Mouse (Mus musculus) forebrain, embryonic 13.5 days (tissue): ENCODE data around the gene Ptpro. TPM values are rescaled to one million over a fixed set of nuclear protein-coding genes. Genes with fewer than 3 reads are reported as not detected.

Experiments
- ATAC-seq: fragments of 200-750 bp; cut with Nextera tagmentation; 2 replicates; pipeline ENCODE4 v1.8.0; 2017
- H3K27ac ChIP-seq: fragments of 300-500 bp; sonication (generic); 2 replicates; pipeline ENCODE4 v1.5.1; 2015; ENCODE audit warnings: inconsistent platforms, mild to moderate bottlenecking, moderate library complexity
- H3K27me3 ChIP-seq: fragments of 300-500 bp; sonication (generic); 2 replicates; pipeline ENCODE4 v1.6.1; 2015; ENCODE audit warnings: mild to moderate bottlenecking, inconsistent platforms
- H3K36me3 ChIP-seq: fragments of 300-500 bp; sonication (generic); 2 replicates; pipeline ENCODE4 v1.6.1; 2015; ENCODE audit warnings: mild to moderate bottlenecking, inconsistent platforms; ENCODE audit not compliant: poor library complexity, severe bottlenecking
- H3K4me1 ChIP-seq: fragments of 300-500 bp; sonication (generic); 2 replicates; pipeline ENCODE4 v1.6.1; 2015; ENCODE audit warnings: inconsistent platforms
- H3K4me2 ChIP-seq: fragments of 300-500 bp; sonication (generic); 2 replicates; pipeline ENCODE4 v1.6.1; 2015; ENCODE audit warnings: inconsistent platforms, mild to moderate bottlenecking, moderate library complexity
- H3K4me3 ChIP-seq: fragments of 300-500 bp; sonication (generic); 2 replicates; pipeline ENCODE4 v1.5.1; 2015; ENCODE audit warnings: mild to moderate bottlenecking, inconsistent platforms
- H3K9ac ChIP-seq: fragments of 300-500 bp; sonication (generic); 2 replicates; pipeline ENCODE4 v1.6.1; 2015; ENCODE audit warnings: mild to moderate bottlenecking, inconsistent platforms
- H3K9me3 ChIP-seq: fragments of 300-500 bp; sonication (generic); replicated peaks from 2 replicates; pipeline ENCODE4 v1.6.1; 2016; ENCODE audit warnings: inconsistent platforms
- WGBS: fragments of 180-500 bp; shearing (Covaris S2); methylation state at CpG from one replicate; pipeline ENCODE4 v1.1.7; 2015; 5-methylcytosine and 5-hydroxymethylcytosine counted together
- polyA plus RNA-seq: library from polyadenylated mRNA; unstranded; fragments of >200 nt; fragmentation: Nextera tagmentation; extraction: Ambion mirVana; gene quantifications from 2 replicates; pipeline ENCODE4 v1.2.1, GENCODE M21; 2015

Gene Ptpro
- polyA plus RNA-seq, 1 experiment from 2014 or later: 29.5 TPM

DNA sequence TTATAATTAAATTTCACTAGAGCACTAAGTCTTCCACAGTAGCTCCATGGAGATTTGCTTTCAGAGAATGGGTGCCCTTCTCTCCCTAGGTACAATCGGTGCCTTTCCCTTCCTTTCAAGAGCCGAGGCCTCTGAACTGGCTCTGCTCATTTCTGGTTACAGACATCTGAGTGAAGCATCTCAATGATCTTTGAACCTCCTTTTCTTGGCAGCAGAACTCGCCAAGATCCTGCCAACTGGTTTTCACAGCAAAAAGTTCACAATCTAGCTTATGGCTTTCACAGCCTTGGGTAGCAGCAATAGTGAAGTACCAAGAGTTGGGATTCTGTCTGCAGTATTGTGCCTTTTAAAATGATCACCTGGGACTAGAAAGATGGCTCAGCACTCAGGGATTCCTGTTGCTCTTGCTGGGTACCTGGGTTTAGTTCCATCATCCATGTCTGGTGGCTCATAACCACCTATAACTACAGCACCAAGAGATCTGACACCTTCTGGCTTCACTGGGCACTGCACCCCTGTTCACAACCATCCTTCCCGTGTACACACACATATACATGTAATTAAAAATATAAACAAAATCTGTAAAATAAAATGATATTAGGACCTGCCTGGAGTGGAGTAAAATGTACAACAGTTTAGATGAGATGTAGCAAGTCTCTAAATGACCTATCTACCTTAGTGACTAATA is 144.1 kb downstream of the Ptpro start:
- Histone ChIP-seq H3K4me3 (no peak overlapping the region), H3K9ac (no peak overlapping the region), H3K36me3 (peaks cover 13% of the 10 kb centered on the region), H3K27ac (no peak overlapping the region), H3K27me3 (no peaks in the 10 kb centered on the region), H3K4me2 (no peak overlapping the region), H3K9me3 (no peaks in the 10 kb centered on the region), H3K4me1 (no peaks in the 10 kb centered on the region)
- WGBS: 82% methylated on average over 4 of the region's 4 CpGs
- peak; percentile 23; the same call in 1 of the 2 replicates for ATAC-seq

DNA sequence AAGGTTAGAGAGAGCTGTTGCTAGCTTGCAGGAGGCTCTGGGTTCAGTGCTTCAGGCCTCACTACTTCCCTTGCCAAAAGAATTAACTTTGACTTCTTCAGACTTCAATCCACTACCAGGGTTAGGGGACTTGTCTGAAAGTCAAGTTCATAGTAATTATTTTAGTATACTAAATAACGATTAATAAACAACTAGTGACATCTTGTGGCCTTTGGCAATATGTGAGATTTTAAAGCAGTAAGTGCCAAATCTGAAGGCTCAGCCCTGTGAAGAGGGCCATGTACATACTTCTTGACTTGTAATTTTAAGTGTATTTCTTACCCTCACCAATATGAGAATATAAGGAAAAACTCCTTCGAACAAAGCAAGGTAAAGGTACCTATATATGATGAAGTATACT is 145.2 kb downstream of the Ptpro start:
- H3K4me3 ChIP-seq: no peak overlapping the region
- peaks cover 7% of the 10 kb centered on the region; the same call in 1 of the 2 replicates for H3K36me3 ChIP-seq
- no peaks in the 10 kb centered on the region for H3K9me3 ChIP-seq
- no peaks in the 10 kb centered on the region for H3K4me1 ChIP-seq
- H3K9ac ChIP-seq: no peak overlapping the region
- 83% methylated on average over 2 of the region's 2 CpGs for WGBS
- ATAC-seq: no peak
- no peak overlapping the region for H3K4me2 ChIP-seq
- H3K27ac ChIP-seq: no peak overlapping the region
- H3K27me3 ChIP-seq: no peaks in the 10 kb centered on the region

DNA sequence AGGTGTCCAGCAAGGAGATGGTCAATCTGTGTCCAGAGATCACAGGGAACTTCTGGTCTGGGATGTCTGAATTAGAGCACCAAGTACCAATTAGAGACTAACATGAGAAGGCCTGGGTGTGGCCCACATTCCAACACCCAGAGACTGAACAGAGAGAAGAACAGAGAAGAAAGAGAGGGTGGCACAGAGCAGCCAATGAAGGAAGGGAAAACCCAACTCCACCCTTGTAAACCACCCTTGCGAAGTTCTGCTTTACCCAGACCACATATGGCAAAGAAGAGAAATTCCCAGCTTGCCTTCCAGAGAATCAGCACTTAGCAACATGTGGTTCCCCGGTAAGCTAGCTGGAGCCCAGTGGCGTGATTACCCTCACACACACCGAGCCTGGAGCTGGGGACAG is 152.1 kb downstream of the Ptpro start:
- Histone ChIP-seq H3K4me1 (no peaks in the 10 kb centered on the region), H3K36me3 (peaks cover 22% of the 10 kb centered on the region), H3K4me2 (no peak overlapping the region), H3K4me3 (no peak overlapping the region), H3K9me3 (no peaks in the 10 kb centered on the region), H3K27ac (no peak overlapping the region), H3K9ac (no peak overlapping the region), H3K27me3 (no peaks in the 10 kb centered on the region)
- no peak for ATAC-seq
- WGBS: 86% methylated on average over 4 of the region's 4 CpGs

DNA sequence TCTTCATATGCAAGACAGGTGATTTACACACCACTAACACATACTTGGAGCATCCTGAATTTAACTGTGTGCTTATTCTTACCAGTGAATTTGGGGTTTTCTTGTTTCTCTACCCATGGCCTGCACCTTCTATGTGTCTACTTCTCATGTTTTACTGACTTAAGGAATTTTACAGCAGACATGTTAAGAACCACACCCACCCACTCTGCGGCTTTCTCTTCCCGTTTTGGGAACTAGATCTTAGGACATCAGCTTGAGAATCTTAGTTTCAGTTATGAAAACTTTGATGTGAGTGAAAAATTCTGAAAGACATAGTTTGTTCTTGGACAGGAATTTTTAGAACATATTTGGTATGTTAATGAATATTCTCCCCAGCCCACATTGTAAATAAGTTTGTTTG is 153.6 kb downstream of the Ptpro start:
- Histone ChIP-seq H3K27me3 (no peaks in the 10 kb centered on the region), H3K9me3 (no peaks in the 10 kb centered on the region), H3K27ac (no peak overlapping the region), H3K36me3 (peaks cover 20% of the 10 kb centered on the region), H3K4me3 (no peak overlapping the region), H3K9ac (no peak overlapping the region), H3K4me2 (no peak overlapping the region), H3K4me1 (no peaks in the 10 kb centered on the region)
- ATAC-seq: no peak
- 85% methylated on average over 2 of the region's 2 CpGs for WGBS

DNA sequence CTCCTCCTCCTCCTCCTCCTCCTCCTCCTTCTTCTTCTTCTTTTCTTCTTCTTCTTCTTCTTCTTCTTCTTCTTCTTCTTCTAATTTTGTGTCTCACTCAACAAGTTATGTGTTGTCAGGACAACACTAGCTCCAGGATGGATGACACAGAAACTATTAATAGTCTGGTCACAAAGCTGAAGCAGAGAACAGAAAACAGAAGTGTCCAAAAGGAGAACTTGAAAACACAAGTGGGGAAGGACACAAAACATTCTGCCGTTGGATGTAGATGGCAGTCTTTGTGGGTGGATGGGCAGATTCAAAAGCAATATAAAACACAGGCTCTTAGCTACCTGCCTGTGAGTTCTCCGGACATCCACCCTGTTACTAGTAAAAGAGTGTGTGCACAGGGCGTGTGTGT is 158.4 kb downstream of the Ptpro start:
- no peak for ATAC-seq
- Histone ChIP-seq H3K36me3 (peaks cover 11% of the 10 kb centered on the region), H3K9ac (no peak overlapping the region), H3K27me3 (no peaks in the 10 kb centered on the region), H3K4me3 (no peak overlapping the region), H3K4me1 (peaks cover 9% of the 10 kb centered on the region; the same call in 1 of the 2 replicates), H3K27ac (no peak overlapping the region), H3K9me3 (no peaks in the 10 kb centered on the region), H3K4me2 (no peak overlapping the region)
- 41% methylated on average over 3 of the region's 3 CpGs for WGBS

DNA sequence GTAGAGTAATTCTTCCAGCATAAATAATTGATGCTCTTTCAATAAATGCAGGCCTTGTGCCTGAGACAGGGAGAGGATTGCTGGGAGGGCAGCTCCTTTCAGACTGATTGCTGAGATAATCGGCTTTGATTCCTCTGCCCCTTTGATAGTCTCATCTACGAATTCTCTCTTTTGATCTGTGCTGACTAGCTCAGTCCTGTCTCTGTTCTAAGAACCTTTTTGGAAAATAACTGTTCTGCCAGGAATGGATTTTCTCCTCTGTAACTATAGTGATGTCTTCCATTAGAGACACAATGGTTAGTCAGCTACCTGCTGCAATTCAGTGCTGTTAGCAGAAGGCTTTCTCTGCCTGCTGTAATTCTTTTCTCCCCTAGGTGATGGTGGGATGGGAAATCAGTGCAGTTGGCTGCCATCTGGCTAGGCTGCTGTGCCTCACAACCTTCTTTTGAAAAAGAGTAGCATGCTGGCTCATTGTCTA is 159.8 kb downstream of the Ptpro start:
- ATAC-seq: peak; percentile 80
- H3K36me3 ChIP-seq: peaks cover 11% of the 10 kb centered on the region
- peaks cover 9% of the 10 kb centered on the region; the same call in 1 of the 2 replicates for H3K4me1 ChIP-seq
- no peak overlapping the region for H3K4me3 ChIP-seq
- H3K9ac ChIP-seq: no peak overlapping the region
- no peaks in the 10 kb centered on the region for H3K9me3 ChIP-seq
- H3K27me3 ChIP-seq: no peaks in the 10 kb centered on the region
- H3K4me2 ChIP-seq: no peak overlapping the region
- 4% methylated on average over 2 of the region's 2 CpGs for WGBS
- peak overlapping the region; percentile 80 for H3K27ac ChIP-seq

DNA sequence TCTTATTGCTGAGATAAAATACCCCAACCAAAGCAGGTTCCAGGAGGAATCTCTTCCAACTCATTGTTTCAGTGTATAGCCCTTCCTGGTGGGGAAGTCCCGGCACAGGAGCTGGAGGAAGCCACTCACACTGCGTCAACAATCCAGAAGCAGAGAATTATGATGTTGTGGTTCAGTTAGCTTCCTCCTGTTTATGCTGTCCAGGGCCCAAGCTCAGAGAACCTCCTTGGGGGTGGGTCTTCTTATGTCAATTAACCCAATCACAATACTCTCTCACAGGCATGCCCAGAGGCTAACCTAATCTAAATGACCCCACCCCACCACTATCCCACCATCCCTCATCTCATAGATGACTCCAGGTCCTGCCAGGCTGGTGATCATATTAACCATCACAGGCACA is 160.9 kb downstream of the Ptpro start:
- Histone ChIP-seq H3K4me2 (no peak overlapping the region), H3K4me3 (no peak overlapping the region), H3K4me1 (peaks cover 9% of the 10 kb centered on the region; the same call in 1 of the 2 replicates), H3K27me3 (no peaks in the 10 kb centered on the region), H3K27ac (no peak overlapping the region), H3K9ac (no peak overlapping the region), H3K36me3 (peaks cover 4% of the 10 kb centered on the region; the same call in 1 of the 2 replicates), H3K9me3 (no peaks in the 10 kb centered on the region)
- no peak for ATAC-seq
- WGBS: 68% methylated on average over 2 of the region's 2 CpGs

DNA sequence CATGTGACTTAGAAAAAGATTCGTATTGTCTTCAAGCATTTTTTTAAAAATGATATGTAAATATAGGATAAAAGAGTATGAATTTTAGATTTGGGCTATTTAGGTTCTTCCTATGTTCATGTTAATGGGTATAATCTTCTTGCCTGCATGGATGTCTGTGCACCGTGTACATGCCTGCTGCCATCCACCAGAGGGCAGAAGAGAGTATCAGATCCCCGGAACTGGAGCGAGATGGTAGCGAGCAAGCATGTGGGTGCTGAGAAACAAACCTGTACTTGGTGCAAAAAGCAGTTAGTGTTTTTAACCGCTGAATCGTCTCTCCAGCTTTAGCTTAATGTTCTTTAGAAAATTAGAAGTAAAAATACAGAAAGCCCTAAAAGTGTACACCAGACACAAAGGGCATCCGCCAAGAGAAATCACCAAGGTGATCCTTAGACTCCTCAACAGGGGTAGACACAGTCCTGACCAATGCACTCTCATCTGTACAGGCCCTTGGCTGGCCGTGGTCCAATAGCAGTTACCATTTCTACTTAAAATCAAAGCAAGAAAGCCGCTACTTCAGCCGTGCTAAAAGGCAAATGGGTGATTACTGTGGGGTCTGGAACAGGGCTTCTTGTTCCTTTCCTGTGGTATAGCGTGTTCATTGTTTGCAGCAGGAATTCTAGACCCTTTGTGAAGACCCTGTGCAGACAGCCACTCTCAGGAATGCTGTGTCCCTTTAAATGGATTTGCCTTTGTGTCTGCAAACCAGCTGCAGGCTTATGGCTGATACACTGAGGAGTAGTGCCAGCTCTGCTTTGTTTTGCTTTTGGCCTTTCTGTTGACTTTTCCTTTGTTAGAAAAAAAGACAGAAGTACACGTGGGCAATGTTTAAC is 162.6 kb downstream of the Ptpro start:
- no peaks in the 10 kb centered on the region for H3K9me3 ChIP-seq
- no peak overlapping the region for H3K4me2 ChIP-seq
- peak; percentile 79 for ATAC-seq
- H3K4me3 ChIP-seq: no peak overlapping the region
- no peak overlapping the region for H3K9ac ChIP-seq
- H3K4me1 ChIP-seq: peaks cover 9% of the 10 kb centered on the region; the same call in 1 of the 2 replicates
- no peaks in the 10 kb centered on the region for H3K36me3 ChIP-seq
- no peak overlapping the region for H3K27ac ChIP-seq
- H3K27me3 ChIP-seq: no peaks in the 10 kb centered on the region
- 43% methylated on average over 13 of the region's 13 CpGs for WGBS

DNA sequence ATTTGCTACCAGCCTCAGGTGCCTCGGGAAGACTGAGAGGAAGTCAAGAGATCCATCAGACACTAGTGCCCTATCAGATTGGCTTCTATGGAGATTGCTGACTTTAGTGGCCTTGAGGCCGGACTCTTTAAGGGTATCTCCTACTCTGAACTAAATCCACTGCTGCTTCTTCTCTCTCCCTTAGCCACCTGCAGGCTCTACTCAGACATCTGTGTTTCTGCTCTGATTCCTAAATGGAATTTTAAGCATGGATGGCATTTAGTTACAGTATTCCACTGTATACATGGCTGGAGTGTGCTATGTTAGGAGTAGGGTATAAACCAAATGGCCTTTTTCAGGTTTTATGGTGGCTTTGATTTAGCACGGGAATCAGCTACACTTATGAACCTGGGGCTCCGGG is 170.7 kb downstream of the Ptpro start:
- WGBS: 92% methylated on average over 4 of the region's 4 CpGs
- H3K4me2 ChIP-seq: no peak overlapping the region
- no peaks in the 10 kb centered on the region for H3K9me3 ChIP-seq
- H3K4me1 ChIP-seq: no peaks in the 10 kb centered on the region
- no peak overlapping the region for H3K9ac ChIP-seq
- H3K4me3 ChIP-seq: no peak overlapping the region
- H3K27ac ChIP-seq: no peak overlapping the region
- H3K27me3 ChIP-seq: no peaks in the 10 kb centered on the region
- ATAC-seq: no peak
- peaks cover 13% of the 10 kb centered on the region; the same call in 1 of the 2 replicates for H3K36me3 ChIP-seq

DNA sequence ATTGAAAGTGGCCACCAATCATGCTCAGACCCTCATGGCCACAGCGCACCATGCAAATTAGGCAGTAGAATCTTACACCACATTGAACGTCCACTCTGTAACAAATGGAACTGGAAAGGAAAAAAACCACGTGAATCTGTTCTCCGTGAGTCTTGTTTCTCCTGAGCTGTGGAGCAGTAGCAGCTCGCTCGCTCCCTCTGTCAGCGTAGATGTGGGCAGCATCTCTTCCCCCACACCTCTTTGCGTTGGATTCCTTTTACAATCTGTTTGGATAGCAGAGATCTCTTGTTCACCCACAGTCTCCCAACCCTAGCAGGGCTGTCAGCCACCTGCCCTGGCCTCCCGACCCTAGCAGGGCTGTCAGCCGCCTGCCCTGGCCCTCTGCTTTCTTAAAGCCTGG is 171.7 kb downstream of the Ptpro start:
- H3K9ac ChIP-seq: no peak overlapping the region
- H3K27ac ChIP-seq: no peak overlapping the region
- no peak for ATAC-seq
- H3K9me3 ChIP-seq: no peaks in the 10 kb centered on the region
- no peaks in the 10 kb centered on the region for H3K4me1 ChIP-seq
- peaks cover 17% of the 10 kb centered on the region; the same call in 1 of the 2 replicates for H3K36me3 ChIP-seq
- 77% methylated on average over 10 of the region's 10 CpGs for WGBS
- no peak overlapping the region for H3K4me2 ChIP-seq
- no peak overlapping the region for H3K4me3 ChIP-seq
- H3K27me3 ChIP-seq: no peaks in the 10 kb centered on the region

DNA sequence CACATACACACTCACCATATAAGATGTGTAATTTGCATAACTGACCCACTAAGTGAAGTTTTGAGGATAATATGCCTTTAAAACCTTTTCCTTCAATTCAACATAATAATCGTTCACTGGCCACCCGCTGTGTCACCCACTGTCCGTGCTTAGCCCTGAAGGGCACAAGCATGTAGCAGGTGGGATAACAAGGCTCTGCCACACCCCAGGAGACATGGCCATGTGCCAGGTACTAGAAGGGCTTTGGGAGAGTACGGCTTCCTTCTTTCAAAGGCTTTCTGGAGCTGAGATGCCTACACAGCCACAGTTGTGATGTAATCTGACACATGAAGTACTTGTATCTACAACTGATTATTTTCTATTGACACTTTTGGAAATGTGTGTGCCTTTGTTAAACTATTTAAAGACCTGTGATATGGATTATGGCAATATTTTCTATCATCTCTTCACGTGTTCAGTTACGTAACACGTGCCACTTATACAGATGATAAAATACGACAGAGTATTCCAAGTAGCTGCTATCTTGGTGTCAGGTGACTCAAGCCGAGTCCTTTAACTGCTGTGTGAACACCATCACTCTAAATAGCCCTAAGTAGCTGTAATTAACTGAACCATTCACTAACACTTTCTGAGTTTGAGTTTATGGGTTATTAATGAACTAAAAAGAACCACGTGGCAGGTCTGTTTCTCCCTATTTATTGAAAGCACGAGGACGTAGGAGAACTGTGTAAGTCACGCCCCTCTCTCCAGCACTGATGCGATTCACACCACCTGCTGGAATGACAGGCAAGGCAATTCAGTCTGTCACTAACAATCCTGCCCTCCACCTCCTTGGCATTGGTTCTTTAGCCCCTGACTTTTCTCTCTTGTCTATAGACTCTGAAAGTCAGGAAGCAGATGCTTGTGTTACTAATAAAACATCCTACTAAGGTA is 173.6 kb downstream of the Ptpro start:
- H3K27ac ChIP-seq: no peak overlapping the region
- peaks cover 3% of the 10 kb centered on the region; the same call in 1 of the 2 replicates for H3K9me3 ChIP-seq
- H3K9ac ChIP-seq: no peak overlapping the region
- no peak overlapping the region for H3K4me2 ChIP-seq
- peak; percentile 21; the same call in 1 of the 2 replicates for ATAC-seq
- peaks cover 2% of the 10 kb centered on the region; the same call in 1 of the 2 replicates for H3K27me3 ChIP-seq
- 58% methylated on average over 14 of the region's 14 CpGs for WGBS
- H3K4me3 ChIP-seq: no peak overlapping the region
- no peaks in the 10 kb centered on the region for H3K4me1 ChIP-seq
- peaks cover 22% of the 10 kb centered on the region for H3K36me3 ChIP-seq
